Mouse (Mus musculus): Measurements from ENCODE around the gene Rpap3. TPM values are rescaled to one million over a fixed set of nuclear protein-coding genes. Genes with fewer than 3 reads are reported as not detected.

The Rpap3 gene
- 10 to 100 TPM; 13.4 to 17.9 (median 15.3) TPM for total RNA-seq (2022)

DNA sequence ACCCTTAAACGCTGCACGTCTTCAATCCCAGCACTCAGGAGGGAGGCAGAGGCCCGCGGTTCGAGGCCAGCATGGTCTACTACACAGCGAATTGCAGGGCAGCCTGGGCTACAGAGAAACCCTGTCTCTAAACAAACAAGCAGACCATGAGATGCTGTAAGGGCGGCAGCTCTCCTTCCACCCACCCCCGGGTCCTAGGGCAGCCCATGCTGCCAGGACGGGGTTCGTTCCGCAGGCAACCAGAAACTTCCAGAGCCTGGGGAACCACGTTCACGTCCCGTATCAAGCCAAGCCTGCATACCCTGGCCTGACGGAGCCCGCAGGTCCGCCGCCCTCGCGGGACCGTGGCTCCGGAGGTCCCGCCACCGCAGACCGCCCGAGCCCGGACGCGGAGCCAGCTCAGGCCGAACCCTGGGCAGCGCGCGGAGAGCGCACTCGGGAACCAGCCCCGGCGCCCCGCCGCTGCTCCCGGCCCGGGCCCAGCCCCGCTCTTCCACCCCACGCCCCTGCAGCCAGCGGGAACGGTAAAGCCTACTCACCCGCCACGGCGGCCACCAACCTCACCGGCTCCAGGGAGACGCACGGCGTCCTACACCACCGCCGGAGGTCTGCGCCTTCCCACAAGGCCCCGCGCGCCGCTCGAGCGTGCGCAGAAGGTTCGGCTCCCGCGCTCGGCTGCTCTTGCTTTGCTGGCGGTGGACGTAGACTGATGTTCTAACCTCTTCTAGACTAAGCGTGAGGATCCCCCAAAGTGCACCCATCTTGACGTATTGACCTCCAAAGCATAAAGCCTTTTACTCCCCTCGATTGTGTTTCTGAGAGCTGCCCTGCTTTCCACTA is at the start of gene Rpap3:
TSS of gene Rpap3 (minus strand) at position 615 of the 840 bp plus-strand sequence.
- DNase-seq (ENCODE audit: low spot score) = peak; percentile 86

DNA sequence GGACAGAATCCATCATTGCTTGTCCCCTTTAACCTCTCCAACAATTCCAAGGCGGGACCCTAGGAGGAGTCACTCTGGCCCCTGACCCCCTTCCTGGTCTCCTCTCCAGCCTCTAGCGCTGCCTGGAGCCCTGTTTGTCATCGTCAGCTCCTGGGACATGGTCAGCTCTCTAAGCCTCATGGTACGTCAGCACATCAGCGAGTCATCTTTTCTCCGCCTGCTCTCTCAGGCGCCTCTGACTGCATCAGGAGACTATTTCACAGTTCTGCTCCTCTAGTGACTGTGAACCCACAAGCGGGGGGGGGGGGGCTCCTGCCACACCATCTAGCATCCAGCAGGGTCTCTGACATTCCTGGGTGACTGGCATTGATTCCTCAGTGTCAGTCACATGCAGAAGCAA is 49.7 kb upstream of the Rpap3 start:
- no peak for DNase-seq (ENCODE audit: low spot score)

DNA sequence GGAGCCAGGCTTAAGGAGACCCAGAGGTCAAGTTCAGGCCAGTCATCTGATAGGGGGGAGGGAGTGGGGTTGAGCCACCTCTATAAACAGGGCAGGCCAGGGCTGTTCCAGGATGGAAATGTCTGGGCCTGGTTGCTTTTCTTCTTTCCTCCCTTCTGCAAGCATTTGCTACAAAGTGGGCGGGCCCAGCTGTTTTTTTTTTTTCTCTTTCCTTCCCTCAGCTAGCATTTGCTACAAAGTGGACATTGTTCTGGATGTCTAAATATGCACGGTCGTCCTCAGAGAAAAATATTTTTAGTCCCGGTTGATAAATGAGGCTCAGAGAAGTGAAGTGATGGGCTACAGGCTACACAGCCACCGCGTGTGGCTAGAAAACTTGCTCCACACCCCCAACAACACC is 48.9 kb upstream of the Rpap3 start:
- no peak for DNase-seq (ENCODE audit: low spot score)

DNA sequence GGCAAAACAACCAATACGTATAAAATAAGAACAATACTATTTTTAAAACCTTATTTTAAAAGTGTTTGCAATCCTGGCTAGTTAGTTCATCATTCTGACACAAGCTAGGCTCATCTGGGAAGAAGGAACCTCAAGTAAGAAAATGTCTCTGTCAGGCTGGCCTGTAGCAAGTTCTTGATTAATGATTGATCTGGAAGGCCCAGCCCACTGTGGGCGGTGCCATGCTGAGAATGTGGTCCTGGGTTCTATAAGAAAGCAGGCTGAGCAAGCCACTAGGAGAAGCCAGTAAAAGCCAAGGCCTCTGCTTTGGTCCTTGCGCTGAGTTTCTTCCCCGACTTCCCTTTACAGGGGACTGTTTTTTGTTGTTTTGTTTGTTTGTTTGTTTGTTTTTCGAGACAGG is 46.9 kb upstream of the Rpap3 start:
- no peak for DNase-seq (ENCODE audit: low spot score)

DNA sequence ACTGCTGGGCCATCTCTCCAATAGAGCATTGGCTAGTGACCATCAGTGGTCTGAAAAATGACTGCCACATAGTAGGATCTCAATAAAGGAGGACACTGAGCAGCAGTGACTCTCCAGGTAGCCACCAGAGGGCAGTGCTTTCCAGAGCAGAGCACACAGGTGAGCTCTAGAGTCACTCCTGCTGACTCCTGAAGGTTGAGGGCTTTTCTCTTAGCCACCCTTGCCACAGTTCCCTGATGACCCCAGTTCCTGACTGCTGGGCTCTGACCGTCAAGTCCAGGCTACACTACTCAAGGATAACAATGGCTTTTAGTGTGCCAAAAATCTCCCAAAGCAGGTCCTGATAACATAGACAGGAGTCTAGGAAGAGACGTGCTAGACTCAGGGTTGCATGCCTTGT is 46.1 kb upstream of the Rpap3 start:
- no peak for DNase-seq (ENCODE audit: low spot score)

DNA sequence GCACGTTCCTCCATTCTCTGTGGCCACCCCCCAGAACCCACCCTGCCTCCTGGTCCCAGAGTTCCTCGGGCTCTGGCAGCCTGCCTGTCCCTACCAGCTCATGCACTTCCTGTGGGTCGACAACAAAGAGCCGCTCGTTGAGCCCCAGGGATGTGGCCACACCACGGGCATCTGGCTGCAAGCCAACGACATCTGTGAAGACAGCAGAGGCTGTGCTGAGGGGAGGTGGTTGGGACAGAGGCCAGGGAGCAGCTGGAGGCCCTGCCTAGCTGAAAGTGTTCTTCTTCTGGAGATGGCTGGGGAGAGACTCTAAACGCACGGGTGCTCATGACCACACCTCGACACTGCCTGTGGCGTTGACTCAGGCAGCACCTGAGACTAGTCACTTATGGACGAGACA is 45.1 kb upstream of the Rpap3 start:
- DNase-seq (ENCODE audit: low spot score) = no peak

DNA sequence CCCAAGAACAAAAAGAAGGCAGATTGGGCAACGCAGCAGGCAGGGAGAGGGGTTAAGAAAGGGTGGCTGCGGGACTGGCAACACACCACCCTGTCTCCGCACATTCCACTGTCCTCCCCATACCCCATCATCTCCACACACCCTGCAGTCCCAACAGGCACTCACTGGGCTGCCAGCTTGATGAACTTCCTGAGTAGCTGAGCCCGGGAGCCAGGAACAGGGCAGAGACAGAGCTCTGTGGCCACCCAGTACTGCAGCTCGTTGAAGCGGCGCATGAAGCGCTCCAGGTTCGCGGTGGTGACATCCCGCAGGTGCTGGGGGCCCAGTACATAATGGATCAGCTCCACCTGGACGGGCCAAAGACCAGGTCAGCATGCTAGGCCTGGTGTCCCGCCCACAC is 44.2 kb upstream of the Rpap3 start:
- no peak for DNase-seq (ENCODE audit: low spot score)

DNA sequence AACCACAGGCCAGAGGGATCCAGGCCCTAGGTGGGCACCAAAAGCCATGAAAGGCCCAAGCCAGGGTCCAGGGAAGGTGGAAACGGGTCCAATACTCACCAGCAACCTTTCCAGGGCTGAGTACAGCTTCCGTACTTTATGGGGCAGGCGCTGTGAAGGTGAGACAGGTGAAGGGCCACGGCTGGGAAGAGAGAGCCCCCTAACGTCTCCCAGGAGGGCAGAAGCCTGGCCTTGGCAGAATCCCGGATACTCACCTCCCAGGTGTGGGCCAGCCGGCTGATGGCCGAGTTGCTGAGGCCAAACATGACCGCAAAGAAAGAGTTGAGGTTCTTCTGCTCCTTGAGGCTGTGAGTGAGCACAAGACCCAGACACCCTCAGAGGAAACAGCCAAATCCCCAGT is 43.8 kb upstream of the Rpap3 start:
- no peak for DNase-seq (ENCODE audit: low spot score)

DNA sequence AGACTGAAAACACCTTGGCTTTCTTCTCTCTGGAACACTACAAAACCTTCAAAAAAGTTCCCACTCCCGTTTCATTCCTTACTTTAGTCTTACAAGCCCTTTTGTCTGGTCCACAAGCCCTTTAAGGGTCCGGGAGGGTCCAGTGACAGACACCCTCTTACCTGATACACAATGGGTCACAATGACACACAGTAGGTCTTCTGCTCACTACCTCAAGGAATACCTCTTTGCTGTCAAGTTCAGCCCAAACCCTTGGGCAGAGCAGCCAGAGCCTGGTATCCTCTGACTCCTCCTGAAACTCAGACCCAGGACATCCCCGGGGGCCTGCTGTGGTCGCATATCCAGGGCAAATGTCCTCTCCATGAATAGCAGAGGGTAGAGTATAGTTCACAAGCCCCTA is 43.3 kb upstream of the Rpap3 start:
- DNase-seq (ENCODE audit: low spot score) = no peak

DNA sequence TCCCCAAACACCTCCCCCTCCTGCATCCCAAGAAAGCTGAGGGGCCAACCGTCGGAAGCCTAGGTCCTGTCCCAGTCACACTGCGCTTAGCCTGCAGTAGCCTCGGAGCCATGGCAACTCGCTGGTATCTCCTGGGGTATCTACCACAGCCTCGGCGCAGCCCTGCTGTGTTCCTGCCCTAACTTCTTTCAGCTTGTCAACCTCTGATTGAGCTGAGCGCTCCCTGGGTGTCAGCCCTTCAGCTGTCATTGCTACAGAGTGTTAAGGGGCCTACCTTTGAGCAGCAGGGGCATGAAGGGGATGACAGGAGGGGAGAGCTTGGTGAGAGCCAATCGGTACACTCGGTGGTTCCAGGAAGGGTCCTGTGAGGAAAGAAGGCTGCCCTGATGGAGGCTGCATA is 42.7 kb upstream of the Rpap3 start:
- no peak for DNase-seq (ENCODE audit: low spot score)

DNA sequence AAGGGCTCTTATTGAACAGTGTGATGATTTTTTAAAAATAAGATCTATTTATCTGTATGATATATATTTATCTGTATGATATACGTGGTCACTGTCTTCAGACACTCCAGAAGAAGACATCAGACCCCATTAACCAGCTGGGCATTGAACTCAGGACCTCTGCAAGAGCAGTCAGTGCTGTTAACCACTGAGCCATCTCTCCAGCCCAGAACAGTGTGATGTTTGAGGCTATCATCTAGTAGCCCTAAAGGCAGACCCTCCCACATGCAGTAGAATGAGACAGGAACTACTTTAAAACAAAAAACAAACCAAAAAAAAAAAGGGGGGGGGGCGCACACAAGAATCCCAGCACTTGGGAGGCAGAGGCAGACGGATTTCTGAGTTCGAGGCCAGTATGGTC is 41.9 kb upstream of the Rpap3 start:
- no peak for DNase-seq (ENCODE audit: low spot score)

DNA sequence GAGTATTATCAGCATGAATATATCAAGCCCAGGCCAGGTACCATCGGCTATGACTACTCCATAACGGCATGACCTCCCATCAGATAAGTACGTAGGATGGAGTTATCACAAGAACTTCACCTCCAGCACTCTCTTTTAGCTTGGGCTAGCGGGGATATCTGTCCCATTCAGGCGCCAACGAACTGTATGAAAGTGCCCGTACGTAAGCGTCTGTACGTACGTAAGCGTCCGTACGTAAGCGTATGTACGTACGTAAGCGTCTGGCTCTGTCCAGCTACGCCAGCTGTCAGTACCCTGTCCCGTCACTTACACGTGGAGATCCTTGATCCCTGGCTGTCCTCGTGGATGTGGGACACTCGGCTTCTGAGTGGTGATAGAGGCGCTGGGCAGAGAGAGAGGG is 41.1 kb upstream of the Rpap3 start:
- DNase-seq (ENCODE audit: low spot score) = no peak

DNA sequence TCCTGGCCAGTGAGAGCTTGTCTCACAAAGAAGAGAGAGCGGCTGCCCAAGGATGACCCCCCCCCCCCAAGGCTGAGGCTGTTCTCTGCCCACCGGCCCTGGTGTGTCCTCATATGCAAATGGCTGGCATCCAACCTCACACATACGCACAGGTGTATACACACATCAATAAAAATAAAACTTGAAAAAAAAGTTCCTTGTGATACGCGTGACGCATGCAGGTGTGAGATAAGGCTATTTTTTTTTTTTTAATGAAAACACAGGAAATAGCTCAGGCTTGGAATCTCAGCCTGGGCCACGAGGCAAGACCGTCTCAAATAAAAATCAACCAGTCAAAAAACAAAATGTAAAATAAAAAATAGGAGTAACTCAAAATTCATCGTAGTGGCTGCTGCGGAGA is 40.7 kb upstream of the Rpap3 start:
- DNase-seq (ENCODE audit: low spot score) = no peak

DNA sequence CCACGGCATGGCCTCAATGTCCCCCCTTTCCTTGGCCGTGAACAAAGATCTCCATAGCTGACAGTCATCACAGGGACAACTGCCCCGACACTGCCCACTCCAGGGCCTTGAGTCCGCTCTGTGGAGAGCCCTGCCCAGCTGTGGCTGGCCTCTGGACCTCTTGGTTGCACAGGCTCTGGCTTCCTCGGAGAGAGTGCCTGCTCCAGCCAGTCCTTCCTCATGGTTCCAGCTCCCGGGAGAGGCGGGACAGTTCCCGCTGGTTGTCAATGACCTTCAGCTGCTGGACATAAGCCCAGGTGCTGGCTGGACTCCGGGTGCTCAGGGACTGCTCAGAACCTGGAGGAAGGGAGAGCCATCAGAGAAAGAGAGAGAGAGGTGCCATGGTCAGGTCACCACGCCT is 39.7 kb upstream of the Rpap3 start:
- peak; percentile 75 for DNase-seq (ENCODE audit: low spot score)

DNA sequence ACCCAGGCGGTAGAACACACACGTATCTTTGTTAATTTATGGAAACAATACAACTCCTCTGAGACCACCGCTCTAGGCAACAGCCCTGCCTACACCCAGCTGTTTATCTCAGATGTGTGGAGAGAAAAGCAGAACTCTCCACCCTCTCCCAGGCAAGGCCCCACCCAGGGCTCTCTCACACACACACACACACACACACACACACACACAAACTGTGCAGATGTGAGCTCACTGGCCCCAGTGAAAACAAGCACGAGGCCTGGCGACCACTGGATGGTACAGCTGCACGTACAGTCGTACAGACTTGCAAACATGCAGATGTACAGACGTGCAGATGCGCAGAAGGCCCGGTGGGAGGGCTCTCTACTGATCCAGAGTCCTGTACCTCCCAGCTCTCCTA is 39.3 kb upstream of the Rpap3 start:
- DNase-seq (ENCODE audit: low spot score) = no peak

DNA sequence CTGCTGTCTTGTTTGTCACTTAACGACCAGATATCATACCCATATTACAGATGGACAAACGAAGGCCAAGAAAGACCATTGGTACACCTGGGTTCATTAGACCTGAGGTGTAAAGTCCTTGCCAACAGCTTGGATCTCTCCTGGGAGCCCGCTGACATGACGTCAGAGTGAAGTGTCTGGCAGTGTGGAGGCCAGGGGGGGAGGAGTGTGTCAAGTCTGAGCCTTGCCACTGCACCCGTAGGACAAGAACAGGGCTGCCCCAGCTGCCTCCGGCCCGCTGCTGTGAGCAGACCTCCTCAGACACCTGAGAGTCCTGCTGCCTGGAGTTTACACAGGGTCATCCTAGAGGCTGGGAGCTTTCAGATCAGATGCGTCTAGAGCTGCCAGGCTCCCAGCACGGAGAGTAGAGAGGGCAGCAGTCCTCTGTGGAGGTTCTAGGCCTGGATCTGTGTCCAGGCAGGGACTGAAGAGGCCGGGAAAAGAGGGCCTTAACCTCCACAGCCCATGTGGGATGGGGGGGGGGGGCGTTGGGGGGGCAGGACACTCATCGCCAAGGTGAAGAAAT is 38.4 kb upstream of the Rpap3 start:
- no peak for DNase-seq (ENCODE audit: low spot score)

DNA sequence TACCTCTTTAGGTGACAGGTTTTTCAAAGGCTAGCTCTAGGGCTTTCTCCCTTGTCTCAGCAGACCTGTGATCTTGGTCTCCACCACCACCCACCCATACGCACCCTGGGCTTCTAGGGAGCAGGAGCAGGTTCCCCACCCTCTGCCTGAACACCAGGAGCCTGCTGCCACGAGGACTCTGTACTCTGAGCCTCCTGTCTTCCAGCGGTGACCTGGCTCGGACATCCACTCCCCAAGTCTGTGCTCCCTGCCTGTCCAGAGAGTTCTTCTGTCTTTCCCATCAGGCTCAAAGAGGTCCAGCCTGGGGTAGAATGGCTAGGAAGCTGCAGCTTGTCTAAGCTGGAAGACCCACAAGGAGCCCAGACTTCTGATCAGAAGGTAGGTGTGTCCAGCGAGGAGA is 37.6 kb upstream of the Rpap3 start:
- no peak for DNase-seq (ENCODE audit: low spot score)

DNA sequence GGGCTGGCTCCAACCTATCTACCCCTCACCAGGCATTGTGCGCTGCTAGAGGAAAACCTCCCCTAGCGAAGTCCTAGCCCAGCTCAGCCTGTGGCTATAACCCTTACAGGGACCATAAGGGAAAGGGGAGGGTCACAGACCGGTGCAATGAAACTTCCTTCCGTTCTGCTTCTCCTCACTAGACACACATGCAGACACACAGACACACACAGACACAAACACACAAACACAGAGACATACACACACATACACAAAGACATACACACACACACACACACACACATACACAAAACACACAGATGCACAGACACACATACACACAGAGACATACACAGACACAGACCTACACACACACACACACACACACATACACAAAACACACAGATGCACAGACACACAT is 37.0 kb upstream of the Rpap3 start:
- DNase-seq (ENCODE audit: low spot score) = no peak

DNA sequence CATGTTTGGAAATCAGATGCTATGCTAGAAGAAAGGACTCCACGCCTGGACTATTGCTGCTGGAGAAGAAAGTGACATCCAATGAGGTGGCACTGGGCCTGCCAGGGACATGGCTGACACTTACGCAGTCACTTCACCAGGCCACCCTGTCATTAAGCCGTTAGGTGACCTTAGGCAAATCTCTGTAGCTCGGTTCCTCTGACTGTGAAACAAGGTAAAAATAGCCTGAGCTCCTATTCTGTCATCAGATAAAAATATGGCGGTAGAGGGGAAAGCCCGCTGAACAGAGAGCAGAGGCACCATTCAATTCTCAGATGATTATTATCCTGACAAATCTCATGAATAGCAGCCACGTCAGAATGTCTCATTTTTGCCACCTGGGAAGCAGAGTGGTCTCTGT is 36.4 kb upstream of the Rpap3 start:
- DNase-seq (ENCODE audit: low spot score) = no peak

DNA sequence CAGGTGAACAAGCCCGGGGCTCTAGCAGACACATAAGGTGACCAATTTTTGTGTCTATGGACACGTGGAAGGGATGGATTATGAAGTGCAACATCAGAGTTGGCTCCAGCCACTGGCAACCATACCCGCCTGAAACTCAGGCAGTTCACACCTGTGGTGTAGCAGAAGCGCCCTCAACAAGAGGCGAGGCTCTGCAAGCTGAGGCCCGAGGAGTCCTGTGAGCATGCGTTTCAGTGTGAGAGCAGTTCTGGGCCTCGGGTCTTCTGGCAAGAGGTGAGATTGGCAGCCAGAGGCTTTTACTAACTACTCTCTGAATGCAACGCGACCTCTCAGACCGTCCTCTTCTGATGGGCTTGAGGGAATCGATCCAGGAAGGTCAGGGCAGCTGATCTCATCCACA is 36.0 kb upstream of the Rpap3 start:
- DNase-seq (ENCODE audit: low spot score) = no peak

DNA sequence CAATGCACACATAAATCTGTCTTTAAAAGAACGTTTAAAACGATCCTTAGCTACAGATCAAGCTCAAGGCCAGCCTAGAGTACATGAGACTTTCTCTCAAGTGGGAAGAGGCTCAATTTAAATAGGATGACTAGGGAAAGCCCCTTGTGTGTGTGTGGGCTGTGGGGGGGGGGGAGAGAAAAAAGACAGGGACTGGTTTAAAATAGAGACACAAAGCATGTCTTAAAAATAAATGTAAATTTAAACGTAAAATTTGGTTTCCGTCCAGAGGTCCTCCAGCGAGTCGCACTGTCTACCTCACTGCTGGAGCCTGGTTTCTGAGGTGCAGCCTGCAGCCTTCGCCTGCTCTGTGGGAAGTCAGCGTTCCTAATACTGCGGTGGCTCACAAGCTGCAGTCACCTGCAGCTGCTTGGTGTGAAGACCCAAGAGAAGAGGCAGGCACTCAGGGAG is 34.7 kb upstream of the Rpap3 start:
- no peak for DNase-seq (ENCODE audit: low spot score)

DNA sequence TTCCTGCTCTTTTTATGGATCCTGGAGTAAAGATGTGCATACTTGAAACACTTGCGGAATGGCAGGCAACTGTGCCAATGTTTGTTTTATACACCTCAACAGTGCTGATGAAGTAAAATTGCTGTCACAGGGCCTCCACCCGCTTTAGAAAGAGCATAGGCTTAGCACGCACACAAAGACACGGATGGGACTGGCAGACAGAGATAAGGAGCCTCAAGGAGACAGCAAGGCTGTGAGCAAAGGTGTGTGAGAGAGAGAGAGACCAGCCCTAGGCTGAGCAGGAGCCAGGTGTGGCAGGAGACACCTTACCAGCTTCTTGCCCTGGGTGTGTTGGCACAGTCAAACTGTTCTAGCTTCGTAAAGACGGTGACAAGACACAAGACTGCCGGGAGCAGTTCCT is 33.3 kb upstream of the Rpap3 start:
- no peak for DNase-seq (ENCODE audit: low spot score)

DNA sequence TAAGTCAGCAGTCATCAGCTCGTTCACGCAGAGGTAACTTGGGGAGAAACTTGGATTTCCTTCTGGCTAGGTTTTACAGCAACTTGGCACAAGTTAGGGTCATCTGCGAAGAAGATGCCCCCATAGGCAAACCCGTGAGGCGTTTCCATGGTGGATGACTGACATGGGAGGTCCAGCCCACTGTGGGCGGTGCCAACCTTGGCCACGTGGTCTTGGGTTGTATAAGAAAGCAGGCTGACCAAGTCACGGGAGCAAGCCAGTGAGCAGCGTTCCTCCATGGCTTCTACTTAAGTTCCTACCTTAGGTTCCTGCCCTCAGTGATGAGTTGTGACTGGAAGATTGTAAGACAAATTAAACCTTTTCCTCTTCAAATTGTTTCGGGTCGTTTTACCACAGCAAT is 26.4 kb upstream of the Rpap3 start:
- DNase-seq (ENCODE audit: low spot score) = no peak

DNA sequence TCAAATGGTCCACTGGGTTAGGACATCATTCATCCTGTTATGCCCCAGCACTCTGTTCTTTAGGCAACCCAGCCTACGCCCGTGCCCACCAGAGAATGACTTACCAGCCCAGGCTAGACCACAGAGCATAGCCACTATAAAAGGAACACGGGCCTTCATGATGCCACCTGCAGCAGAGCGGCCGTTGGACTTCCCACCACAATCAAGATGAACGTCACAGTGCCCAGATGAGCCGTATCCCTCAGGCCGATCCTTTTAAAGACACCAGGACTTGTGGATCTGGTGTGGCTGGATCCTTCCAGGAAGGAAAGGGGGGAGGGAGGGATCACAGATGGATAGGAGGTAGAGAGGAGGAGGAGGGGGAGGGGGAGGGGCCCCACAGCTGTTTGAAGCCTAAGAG is 25.5 kb upstream of the Rpap3 start, which contains the start of gene Endou:
TSS of gene Endou (minus strand) at position 229 of the 400 bp plus-strand sequence.
- DNase-seq (ENCODE audit: low spot score) = no peak

Data from heart, adult 8-10 months (tissue).